Mouse (Mus musculus): ENCODE data around the gene Fbp1. TPM values are rescaled to one million over a fixed set of nuclear protein-coding genes. Genes with fewer than 3 reads are reported as not detected.
"Not testable (repeated sequence)": the region's sequence is repeated elsewhere in the genome, so short reads cannot be mapped to it uniquely, and the experiment has no call there.

Fbp1 gene
- polyA plus RNA-seq, 1 experiment from 2014 or later: not detected

DNA sequence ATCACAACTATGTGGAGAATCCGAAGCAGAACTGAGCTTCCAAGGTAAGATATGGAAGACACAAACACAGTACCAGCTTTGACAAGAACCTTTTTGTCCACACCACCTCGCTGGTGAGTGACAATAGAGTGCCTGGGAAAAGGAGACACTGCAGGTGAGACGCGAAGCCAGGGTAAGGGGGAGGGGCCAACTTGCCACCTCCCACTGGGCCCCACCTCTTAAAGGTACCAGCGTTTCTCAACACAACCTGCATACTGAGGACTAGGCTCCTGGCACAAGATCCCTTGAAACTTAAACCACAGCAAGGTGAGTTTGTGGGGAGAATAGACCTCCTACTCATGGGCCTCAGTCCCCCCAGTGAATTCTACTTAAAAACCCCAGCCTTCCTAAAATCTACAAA lies 10.8 kb downstream of the Fbp1 start:
- Histone ChIP-seq H3K4me3 (replicated peaks; ENCODE audit: low read length) (no peak overlapping the region), H3K27ac (ENCODE audit: low read length) (no peak overlapping the region), H3K4me1 (replicated peaks; ENCODE audit: control insufficient read depth, insufficient read depth, low read length) (no peaks in the 10 kb centered on the region), H3K9ac (replicated peaks; ENCODE audit: low read depth, low read length) (no peak overlapping the region), H3K9me3 (ENCODE audit: control insufficient read depth, low read length) (no peaks in the 10 kb centered on the region), H3K4me2 (ENCODE audit: low read length) (no peak overlapping the region), H3K27me3 (replicated peaks; ENCODE audit: control insufficient read depth, insufficient read depth, low read length) (no peaks in the 10 kb centered on the region), H3K36me3 (ENCODE audit: control insufficient read depth, insufficient read depth) (no peaks in the 10 kb centered on the region)
- 12% methylated on average over 5 of the region's 5 CpGs for WGBS
- no peak for ATAC-seq

DNA sequence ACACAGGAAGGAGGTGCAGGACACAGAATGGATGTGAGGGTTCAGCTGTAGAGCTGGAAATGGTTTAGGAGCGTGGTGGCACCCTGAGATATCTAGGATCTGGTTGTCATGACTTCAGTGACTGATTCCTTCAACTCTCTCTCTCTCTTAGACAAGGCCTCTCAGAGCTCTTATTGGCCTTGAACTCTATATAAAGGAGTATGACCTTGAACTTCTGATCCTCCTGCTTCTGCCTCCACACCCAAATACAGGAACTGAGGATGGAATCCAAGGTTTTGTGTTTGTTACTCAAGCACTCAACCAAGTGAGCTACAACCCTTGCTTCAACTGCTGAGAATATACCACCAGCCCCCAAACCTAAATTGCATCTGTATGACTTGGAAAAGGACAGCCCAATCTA lies 12.0 kb downstream of the Fbp1 start:
- H3K4me2 ChIP-seq (ENCODE audit: low read length): no peak overlapping the region
- WGBS: 56% methylated on average over 1 of the region's 1 CpGs

DNA sequence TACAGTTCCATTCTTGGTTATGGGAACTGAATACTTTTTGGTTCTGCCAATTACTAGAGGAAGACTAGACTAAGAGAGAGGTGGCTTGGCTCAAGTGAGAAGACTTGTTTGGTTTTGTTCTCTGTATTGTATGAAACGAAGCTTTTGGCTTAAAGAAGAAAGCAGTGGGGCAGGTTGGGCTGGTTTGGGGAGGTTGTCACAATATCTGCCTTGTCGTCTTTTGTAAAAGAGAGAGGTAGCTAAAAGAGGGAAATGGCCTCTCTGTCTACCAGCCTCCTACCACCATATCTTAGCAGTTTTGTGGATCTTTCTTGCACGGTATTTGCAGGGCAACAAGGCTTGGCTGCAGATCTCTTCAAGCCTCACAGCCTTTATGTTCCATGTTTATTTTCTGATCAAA lies 15.8 kb downstream of the Fbp1 start:
- H3K4me2 ChIP-seq (ENCODE audit: low read length): no peak overlapping the region
- H3K27ac ChIP-seq (ENCODE audit: low read length): no peak overlapping the region
- H3K9ac ChIP-seq (replicated peaks; ENCODE audit: low read depth, low read length): no peak overlapping the region
- H3K27me3 ChIP-seq (replicated peaks; ENCODE audit: control insufficient read depth, insufficient read depth, low read length): no peaks in the 10 kb centered on the region
- no peaks in the 10 kb centered on the region for H3K36me3 ChIP-seq (ENCODE audit: control insufficient read depth, insufficient read depth)
- H3K4me3 ChIP-seq (replicated peaks; ENCODE audit: low read length): no peak overlapping the region
- WGBS: 59% methylated on average over 3 of the region's 3 CpGs
- H3K4me1 ChIP-seq (replicated peaks; ENCODE audit: control insufficient read depth, insufficient read depth, low read length): no peaks in the 10 kb centered on the region
- H3K9me3 ChIP-seq (ENCODE audit: control insufficient read depth, low read length): no peaks in the 10 kb centered on the region
- no peak for ATAC-seq

More for the DNA sequence above, 12.0 kb downstream of the Fbp1 start:
- Histone ChIP-seq H3K27me3 (replicated peaks; ENCODE audit: control insufficient read depth, insufficient read depth, low read length) (no peaks in the 10 kb centered on the region), H3K36me3 (ENCODE audit: control insufficient read depth, insufficient read depth) (no peaks in the 10 kb centered on the region), H3K9ac (replicated peaks; ENCODE audit: low read depth, low read length) (no peak overlapping the region), H3K4me1 (replicated peaks; ENCODE audit: control insufficient read depth, insufficient read depth, low read length) (no peaks in the 10 kb centered on the region), H3K27ac (ENCODE audit: low read length) (no peak overlapping the region), H3K9me3 (ENCODE audit: control insufficient read depth, low read length) (no peaks in the 10 kb centered on the region), H3K4me3 (replicated peaks; ENCODE audit: low read length) (no peak overlapping the region)
- ATAC-seq: no peak

DNA sequence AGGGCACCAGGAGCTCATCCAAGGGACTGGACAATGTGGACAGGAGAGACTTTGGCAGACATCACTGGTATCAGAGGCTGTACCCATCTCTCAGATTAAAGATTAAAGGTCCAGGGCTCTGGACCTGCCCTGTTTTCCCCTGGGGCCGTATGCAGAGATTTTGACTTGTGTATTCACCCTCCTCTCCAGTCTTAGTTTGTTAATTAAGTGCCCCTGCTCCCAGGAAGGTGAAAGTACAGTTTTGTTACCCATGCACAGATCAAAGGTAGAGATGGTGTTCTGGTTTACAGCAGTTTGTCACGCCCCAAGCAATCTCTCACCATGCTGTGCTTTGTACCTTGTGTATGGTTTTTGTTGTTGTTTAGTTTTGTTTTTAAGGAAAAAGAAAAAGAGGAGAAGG lies 17.5 kb downstream of the Fbp1 start:
- no peak for ATAC-seq
- WGBS: 79% methylated on average over 2 of the region's 2 CpGs

DNA sequence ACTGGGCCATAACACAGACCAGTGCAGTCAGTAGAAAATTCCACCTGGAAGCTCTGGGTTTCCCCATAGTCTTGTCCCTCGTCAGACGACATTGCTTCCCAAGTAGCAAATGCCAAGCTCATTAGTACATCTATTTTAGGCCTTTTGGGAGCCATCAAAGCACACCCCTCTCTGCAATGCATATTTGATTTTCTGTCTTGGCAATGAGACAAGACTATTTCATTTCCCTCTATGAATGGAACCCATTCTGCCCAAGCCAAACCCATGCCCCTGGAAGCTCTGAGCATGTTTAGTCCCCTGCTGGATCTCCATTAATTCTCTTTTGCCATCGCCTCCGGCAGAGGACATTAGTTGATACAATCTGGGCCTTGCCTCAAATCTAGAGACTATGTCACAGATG lies 21.3 kb downstream of the Fbp1 start:
- H3K27ac ChIP-seq (ENCODE audit: low read length): no peak overlapping the region
- WGBS: 39% methylated on average over 4 of the region's 4 CpGs
- no peaks in the 10 kb centered on the region for H3K36me3 ChIP-seq (ENCODE audit: control insufficient read depth, insufficient read depth)
- peak; percentile 79 for ATAC-seq
- no peak overlapping the region for H3K4me2 ChIP-seq (ENCODE audit: low read length)
- H3K9me3 ChIP-seq (ENCODE audit: control insufficient read depth, low read length): no peaks in the 10 kb centered on the region
- H3K4me3 ChIP-seq (replicated peaks; ENCODE audit: low read length): no peak overlapping the region
- H3K27me3 ChIP-seq (replicated peaks; ENCODE audit: control insufficient read depth, insufficient read depth, low read length): no peaks in the 10 kb centered on the region
- H3K9ac ChIP-seq (replicated peaks; ENCODE audit: low read depth, low read length): no peak overlapping the region
- H3K4me1 ChIP-seq (replicated peaks; ENCODE audit: control insufficient read depth, insufficient read depth, low read length): peaks cover 3% of the 10 kb centered on the region; the same call in 1 of the 2 replicates

More for the DNA sequence above, 17.5 kb downstream of the Fbp1 start:
- no peaks in the 10 kb centered on the region for H3K9me3 ChIP-seq (ENCODE audit: control insufficient read depth, low read length)
- no peak overlapping the region for H3K27ac ChIP-seq (ENCODE audit: low read length)
- H3K4me2 ChIP-seq (ENCODE audit: low read length): no peak overlapping the region
- peaks cover 3% of the 10 kb centered on the region; the same call in 1 of the 2 replicates for H3K4me1 ChIP-seq (replicated peaks; ENCODE audit: control insufficient read depth, insufficient read depth, low read length)
- no peak overlapping the region for H3K4me3 ChIP-seq (replicated peaks; ENCODE audit: low read length)
- H3K9ac ChIP-seq (replicated peaks; ENCODE audit: low read depth, low read length): no peak overlapping the region
- no peaks in the 10 kb centered on the region for H3K27me3 ChIP-seq (replicated peaks; ENCODE audit: control insufficient read depth, insufficient read depth, low read length)
- no peaks in the 10 kb centered on the region for H3K36me3 ChIP-seq (ENCODE audit: control insufficient read depth, insufficient read depth)

DNA sequence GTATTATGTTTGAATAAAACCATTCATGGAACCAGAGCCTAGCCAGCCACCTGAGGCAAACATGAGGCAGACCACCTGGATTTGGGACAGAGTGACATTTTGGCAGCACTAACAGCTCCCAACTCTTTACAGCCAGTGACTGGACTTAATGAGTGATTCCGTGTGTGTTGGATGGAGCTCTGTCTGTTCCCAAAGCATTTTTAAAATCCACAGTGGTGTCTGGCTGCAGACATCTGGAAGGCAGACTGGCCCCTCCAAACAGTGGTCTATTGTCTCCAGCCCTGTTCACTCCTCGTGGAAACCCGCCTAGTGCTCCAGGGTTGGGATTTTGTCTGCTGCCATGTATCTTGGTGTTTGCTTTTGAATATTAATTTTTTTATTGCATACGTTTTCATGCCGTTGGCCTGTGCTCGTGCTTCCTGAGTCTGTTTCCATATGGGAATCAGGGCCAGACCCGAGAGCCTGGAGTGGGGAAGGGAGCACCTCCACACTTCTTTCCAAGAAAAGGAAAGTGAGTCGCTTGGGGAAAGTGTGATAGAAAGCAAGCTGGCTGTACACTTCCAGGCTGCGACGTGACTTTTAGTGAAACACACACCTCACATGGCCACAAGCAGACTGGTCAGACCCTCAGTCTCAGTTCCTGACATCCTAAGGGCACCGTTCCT lies 22.3 kb downstream of the Fbp1 start:
- no peak overlapping the region for H3K4me3 ChIP-seq (replicated peaks; ENCODE audit: low read length)
- peaks cover 3% of the 10 kb centered on the region; the same call in 1 of the 2 replicates for H3K4me1 ChIP-seq (replicated peaks; ENCODE audit: control insufficient read depth, insufficient read depth, low read length)
- H3K9ac ChIP-seq (replicated peaks; ENCODE audit: low read depth, low read length): no peak overlapping the region
- no peaks in the 10 kb centered on the region for H3K27me3 ChIP-seq (replicated peaks; ENCODE audit: control insufficient read depth, insufficient read depth, low read length)
- H3K9me3 ChIP-seq (ENCODE audit: control insufficient read depth, low read length): no peaks in the 10 kb centered on the region
- no peak overlapping the region for H3K27ac ChIP-seq (ENCODE audit: low read length)
- no peak overlapping the region for H3K4me2 ChIP-seq (ENCODE audit: low read length)
- no peaks in the 10 kb centered on the region for H3K36me3 ChIP-seq (ENCODE audit: control insufficient read depth, insufficient read depth)
- ATAC-seq: no peak
- 70% methylated on average over 11 of the region's 11 CpGs for WGBS

DNA sequence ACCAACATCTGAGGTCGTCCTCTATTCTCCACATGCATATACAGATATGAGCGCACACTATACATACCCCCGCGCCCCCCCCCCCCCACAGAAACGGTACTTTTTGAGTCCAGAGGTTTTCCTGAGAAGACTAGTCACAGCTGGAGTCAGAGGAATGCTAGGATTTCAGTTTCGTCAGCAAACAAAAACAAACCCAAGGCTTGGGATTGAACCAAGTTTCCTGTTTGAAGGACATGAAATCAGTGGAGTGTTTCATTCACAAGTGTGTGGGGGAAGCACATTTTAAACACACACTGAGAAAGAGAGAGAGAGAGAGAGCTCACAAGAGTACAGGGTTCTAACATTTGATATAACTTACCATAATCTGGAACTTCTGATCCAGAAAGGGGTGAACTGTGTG lies 24.3 kb downstream of the Fbp1 start:
- Histone ChIP-seq H3K4me3 (replicated peaks; ENCODE audit: low read length) (no peak overlapping the region), H3K36me3 (ENCODE audit: control insufficient read depth, insufficient read depth) (no peaks in the 10 kb centered on the region), H3K4me2 (ENCODE audit: low read length) (no peak overlapping the region), H3K4me1 (replicated peaks; ENCODE audit: control insufficient read depth, insufficient read depth, low read length) (peaks cover 3% of the 10 kb centered on the region; the same call in 1 of the 2 replicates), H3K9ac (replicated peaks; ENCODE audit: low read depth, low read length) (no peak overlapping the region), H3K27me3 (replicated peaks; ENCODE audit: control insufficient read depth, insufficient read depth, low read length) (no peaks in the 10 kb centered on the region), H3K9me3 (ENCODE audit: control insufficient read depth, low read length) (no peaks in the 10 kb centered on the region), H3K27ac (ENCODE audit: low read length) (no peak overlapping the region)
- whole genome bisulfite sequencing: 84% methylated on average over 6 of the region's 6 CpGs
- ATAC-seq: no peak

DNA sequence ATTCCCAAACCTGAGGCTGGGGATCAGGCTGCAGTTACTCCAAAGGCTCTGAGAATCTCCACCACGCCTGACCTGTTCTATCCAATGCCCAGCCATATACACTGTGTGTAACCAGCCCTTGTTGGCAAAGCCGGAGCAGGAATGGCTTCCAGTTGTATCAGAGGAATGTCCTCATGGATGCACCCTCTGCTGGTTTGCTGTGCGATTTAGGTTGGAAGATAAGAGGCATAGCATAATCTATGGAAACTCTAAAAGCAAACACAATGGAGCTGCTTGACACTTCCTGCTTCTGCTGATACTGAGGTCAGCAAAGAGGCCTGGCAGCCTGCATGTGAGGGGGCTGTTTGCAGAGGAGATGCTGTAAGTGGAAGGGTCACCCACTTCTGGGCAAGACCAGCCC lies 25.2 kb downstream of the Fbp1 start:
- ATAC-seq: no peak
- Histone ChIP-seq H3K4me3 (replicated peaks; ENCODE audit: low read length) (no peak overlapping the region), H3K4me2 (ENCODE audit: low read length) (no peak overlapping the region), H3K4me1 (replicated peaks; ENCODE audit: control insufficient read depth, insufficient read depth, low read length) (peaks cover 3% of the 10 kb centered on the region; the same call in 1 of the 2 replicates), H3K9ac (replicated peaks; ENCODE audit: low read depth, low read length) (no peak overlapping the region), H3K9me3 (ENCODE audit: control insufficient read depth, low read length) (no peaks in the 10 kb centered on the region), H3K36me3 (ENCODE audit: control insufficient read depth, insufficient read depth) (no peaks in the 10 kb centered on the region), H3K27me3 (replicated peaks; ENCODE audit: control insufficient read depth, insufficient read depth, low read length) (no peaks in the 10 kb centered on the region), H3K27ac (ENCODE audit: low read length) (no peak overlapping the region)
- 92% methylated on average over 3 of the region's 3 CpGs for WGBS

DNA sequence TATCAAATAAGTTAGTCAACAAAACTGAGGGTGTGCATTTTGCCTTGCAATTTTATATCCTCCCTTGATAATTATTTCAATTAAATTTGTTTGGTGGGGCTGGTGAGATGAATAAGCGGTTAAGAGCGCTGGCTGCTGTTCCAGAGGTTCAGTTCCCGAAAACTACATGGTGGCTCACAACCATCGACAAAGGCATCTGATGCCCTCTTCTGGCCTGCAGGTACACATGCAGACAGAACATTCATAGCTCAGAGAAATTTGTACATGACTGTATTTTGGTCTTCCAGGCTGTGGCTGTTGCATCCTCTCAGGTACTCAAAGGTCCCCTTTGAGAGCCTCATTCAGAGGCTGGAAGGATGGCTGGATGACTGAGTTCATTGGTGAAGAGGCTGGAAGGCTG lies 28.0 kb downstream of the Fbp1 start:
- Histone ChIP-seq H3K4me2 (ENCODE audit: low read length) (no peak overlapping the region), H3K4me3 (replicated peaks; ENCODE audit: low read length) (no peak overlapping the region), H3K4me1 (replicated peaks; ENCODE audit: control insufficient read depth, insufficient read depth, low read length) (0 out of 2 replicates have a peak, but pooled peaks cover 5% of the 10 kb centered on the region), H3K27me3 (replicated peaks; ENCODE audit: control insufficient read depth, insufficient read depth, low read length) (no peaks in the 10 kb centered on the region), H3K9me3 (ENCODE audit: control insufficient read depth, low read length) (no peaks in the 10 kb centered on the region), H3K27ac (ENCODE audit: low read length) (no peak overlapping the region), H3K36me3 (ENCODE audit: control insufficient read depth, insufficient read depth) (no peaks in the 10 kb centered on the region), H3K9ac (replicated peaks; ENCODE audit: low read depth, low read length) (no peak overlapping the region)
- ATAC-seq: no peak
- WGBS: 91% methylated on average over 4 of the region's 4 CpGs

DNA sequence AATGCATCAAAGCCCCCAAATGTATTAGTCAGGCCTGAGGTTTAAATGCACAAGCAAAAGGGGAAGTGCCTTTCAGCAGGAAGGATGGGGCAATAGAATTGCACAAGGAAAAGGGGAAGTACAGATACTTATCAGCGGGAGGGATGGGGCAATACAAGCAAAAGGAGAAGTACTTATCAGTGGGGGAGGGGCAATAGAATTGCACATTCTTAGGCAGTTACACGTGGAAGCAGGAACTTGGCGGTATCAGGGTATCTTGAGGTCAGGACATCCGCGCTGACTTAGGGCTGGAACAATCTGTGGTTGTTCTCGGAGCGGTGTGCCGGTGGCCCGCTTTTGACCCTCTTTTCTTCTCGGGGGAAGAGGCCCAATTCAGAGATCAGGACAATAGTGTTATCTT lies 28.8 kb downstream of the Fbp1 start:
- not testable (repeated sequence) for H3K4me1 ChIP-seq (replicated peaks; ENCODE audit: control insufficient read depth, insufficient read depth, low read length); H3K9ac ChIP-seq (replicated peaks; ENCODE audit: low read depth, low read length); H3K4me2 ChIP-seq (ENCODE audit: low read length); ATAC-seq; H3K9me3 ChIP-seq (ENCODE audit: control insufficient read depth, low read length); H3K27me3 ChIP-seq (replicated peaks; ENCODE audit: control insufficient read depth, insufficient read depth, low read length); H3K4me3 ChIP-seq (replicated peaks; ENCODE audit: low read length); H3K27ac ChIP-seq (ENCODE audit: low read length); H3K36me3 ChIP-seq (ENCODE audit: control insufficient read depth, insufficient read depth)
- WGBS: 88% methylated on average over 10 of the region's 10 CpGs
